12 mouse cellular contexts compared by ENCODE assay signal in the genomic region with DNA sequence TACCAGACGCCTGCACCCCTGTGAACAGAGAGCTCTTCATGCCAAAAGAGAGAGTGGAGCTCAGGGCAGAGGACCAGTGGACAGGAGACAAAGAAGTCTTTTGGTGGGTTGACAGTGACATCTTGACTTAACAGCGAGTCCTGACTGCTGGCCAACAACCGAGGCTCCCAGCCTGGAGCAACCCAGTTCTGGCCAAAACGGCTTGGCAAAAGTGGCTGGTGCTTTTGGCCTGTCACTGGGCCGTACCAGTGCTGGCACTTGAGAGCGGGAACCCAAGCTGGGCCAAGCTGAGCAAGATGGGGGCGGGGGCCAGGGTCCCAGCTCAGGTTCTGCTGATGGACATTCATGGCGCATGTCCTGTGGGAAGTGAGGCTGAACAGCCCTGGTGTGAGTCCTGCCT.
DNase-seq lines count a peak whose midpoint lies in the region; ATAC-seq and TF ChIP-seq lines count a peak whose summit lies in the region.
"Had no signal": no experiment of that assay in that cellular context is flagged by ENCODE, and none has a peak within 500 bp of the region (broad histone marks: within the 10 kb centered on the region; RNA-seq: fewer than 3 reads in every experiment).

No protein-coding gene starts in this region.

- no peak overlapping the region for H3K9ac ChIP-seq in forebrain, postnatal 0 days
- no peak overlapping the region for H3K9ac ChIP-seq in forebrain, embryonic 13.5 days

- H3K9me3 ChIP-seq in forebrain, postnatal 0 days (ENCODE audit: low read length) = no peaks in the 10 kb centered on the region
- no peaks in the 10 kb centered on the region for H3K9me3 ChIP-seq in forebrain, embryonic 13.5 days (replicated peaks)
- 0 out of 2 replicates have a peak, but pooled peaks cover 2% of the 10 kb centered on the region for H3K9me3 ChIP-seq in embryonic facial prominence, embryonic 10.5 days
- H3K9me3 ChIP-seq: G1E had no signal

- no peaks in the 10 kb centered on the region for H3K4me1 ChIP-seq in forebrain, postnatal 0 days (ENCODE audit: insufficient read depth)
- H3K4me1 ChIP-seq in forebrain, embryonic 13.5 days = no peaks in the 10 kb centered on the region
- H3K4me1 ChIP-seq in embryonic facial prominence, embryonic 10.5 days = peaks cover 59% of the 10 kb centered on the region
- H3K4me1 ChIP-seq: megakaryocyte, embryonic 14.5 days had no signal

- no peak for TF ChIP-seq CTCF in forebrain, postnatal 0 days (IDR thresholded peaks at IDR 0.05; ENCODE audit: low read depth)

- H3K4me2 ChIP-seq in forebrain, postnatal 0 days (ENCODE audit: low read depth) = no peak overlapping the region
- no peak overlapping the region for H3K4me2 ChIP-seq in forebrain, embryonic 13.5 days

- H3K4me3 ChIP-seq in forebrain, postnatal 0 days (ENCODE audit: low read depth, low read length) = no peak overlapping the region
- no peak overlapping the region for H3K4me3 ChIP-seq in forebrain, embryonic 13.5 days
- H3K4me3 ChIP-seq in embryonic facial prominence, embryonic 10.5 days = no peak overlapping the region
- H3K4me3 ChIP-seq: megakaryocyte, embryonic 14.5 days had no signal

- no peaks in the 10 kb centered on the region for H3K27me3 ChIP-seq in forebrain, postnatal 0 days (ENCODE audit: insufficient read depth, low read length)
- no peaks in the 10 kb centered on the region for H3K27me3 ChIP-seq in forebrain, embryonic 13.5 days
- H3K27me3 ChIP-seq in embryonic facial prominence, embryonic 10.5 days (replicated peaks; ENCODE audit: low read depth, poor library complexity, severe bottlenecking) = no peaks in the 10 kb centered on the region

- peak; percentile 56 for ATAC-seq in forebrain, postnatal 0 days
- no peak for ATAC-seq in forebrain, embryonic 13.5 days
- ATAC-seq in cerebellum, adult (ENCODE audit: insufficient number of reproducible peaks, low FRiP score, low TSS enrichment) = peak; percentile 85

- no peak overlapping the region for H3K27ac ChIP-seq in forebrain, postnatal 0 days (ENCODE audit: low read depth, low read length)
- no peak overlapping the region for H3K27ac ChIP-seq in forebrain, embryonic 13.5 days
- 0 out of 2 replicates have a peak overlapping the region, but pooled peaks have one; percentile 19 for H3K27ac ChIP-seq in embryonic facial prominence, embryonic 10.5 days (replicated peaks)

- H3K36me3 ChIP-seq in forebrain, postnatal 0 days (ENCODE audit: insufficient read depth) = no peaks in the 10 kb centered on the region
- 0 out of 2 replicates have a peak, but pooled peaks cover 12% of the 10 kb centered on the region for H3K36me3 ChIP-seq in forebrain, embryonic 13.5 days (ENCODE audit: poor library complexity, severe bottlenecking)
- H3K36me3 ChIP-seq in embryonic facial prominence, embryonic 10.5 days (replicated peaks) = peaks cover 25% of the 10 kb centered on the region
- H3K36me3 ChIP-seq: G1E had no signal

- no peak for DNase-seq in forebrain, postnatal 0 days
- peak; percentile 54 to 63 for DNase-seq in layer of hippocampus, postnatal 10 days (ENCODE audit: low spot score in 2 of 2)
- no peak for DNase-seq in layer of hippocampus, adult 9-10 months (ENCODE audit: low spot score)
- no peak for DNase-seq in embryonic facial prominence, embryonic 10.5 days (ENCODE audit: low spot score)
- no peak for DNase-seq in thymus, adult 18-20 months
- DNase-seq in ovary, postnatal 10 days (ENCODE audit: low spot score) = no peak
- DNase-seq: heart, postnatal 10 days; kidney, adult 8-10 months had no signal

- 77% methylated on average over 8 of the region's 8 CpGs for WGBS in forebrain, postnatal 0 days
- 92% methylated on average over 8 of the region's 8 CpGs for WGBS in forebrain, embryonic 13.5 days
- 79% methylated on average over 8 of the region's 8 CpGs for WGBS in embryonic facial prominence, embryonic 10.5 days

Comparison
In these comparisons a context has a peak if more than half of its experiments do, and no peak if none do; other contexts are left out.
1. DNase-seq: peak in layer of hippocampus, postnatal 10 days (2 of 2); none in forebrain, postnatal 0 days (single experiment), layer of hippocampus, adult 9-10 months (single experiment), embryonic facial prominence, embryonic 10.5 days (single experiment), thymus, adult 18-20 months (0 of 2) and ovary, postnatal 10 days (single experiment).